Mouse (Mus musculus) stomach, embryonic 15.5 days (tissue): ENCODE data around the gene Casp3. TPM values are rescaled to one million over a fixed set of nuclear protein-coding genes. Genes with fewer than 3 reads are reported as not detected.
A peak's percentile ranks its signal among the peaks of the same experiment; 100 is the strongest.

Experiments
- ATAC-seq: fragments of 200-750 bp; cut with Nextera tagmentation; 2 replicates; pipeline ENCODE4 v1.8.0; 2017; ENCODE audit warnings: low read depth, moderate number of reproducible peaks, moderate TSS enrichment; ENCODE audit not compliant: insufficient read depth, low FRiP score
- H3K27ac ChIP-seq: fragments of 300-500 bp; sonication (generic); 2 replicates; pipeline ENCODE4 v1.5.1; 2015; ENCODE audit warnings: mild to moderate bottlenecking, inconsistent platforms
- H3K27me3 ChIP-seq: fragments of 300-500 bp; sonication (generic); replicated peaks from 2 replicates; pipeline ENCODE4 v1.6.1; 2015; ENCODE audit warnings: inconsistent platforms
- H3K36me3 ChIP-seq: fragments of 300-500 bp; sonication (generic); 2 replicates; pipeline ENCODE4 v1.6.1; 2015; ENCODE audit warnings: inconsistent platforms
- H3K4me1 ChIP-seq: fragments of 300-500 bp; sonication (generic); 2 replicates; pipeline ENCODE4 v1.6.1; 2015; ENCODE audit warnings: inconsistent platforms
- H3K4me2 ChIP-seq: fragments of 300-500 bp; sonication (generic); 2 replicates; pipeline ENCODE4 v1.6.1; 2015; ENCODE audit warnings: mild to moderate bottlenecking, inconsistent platforms
- H3K4me3 ChIP-seq: fragments of 300-500 bp; sonication (generic); replicated peaks from 2 replicates; pipeline ENCODE4 v1.5.1; 2015; ENCODE audit warnings: inconsistent platforms
- H3K9ac ChIP-seq: fragments of 300-500 bp; sonication (generic); 2 replicates; pipeline ENCODE4 v1.6.1; 2015; ENCODE audit warnings: inconsistent platforms
- H3K9me3 ChIP-seq: fragments of 300-500 bp; sonication (generic); 2 replicates; pipeline ENCODE4 v1.6.1; 2016; ENCODE audit warnings: inconsistent platforms
- WGBS: fragments of 180-500 bp; shearing (Covaris S2); methylation state at CpG from one replicate; pipeline ENCODE4 v1.1.7; 2015; 5-methylcytosine and 5-hydroxymethylcytosine counted together
- polyA plus RNA-seq: library from polyadenylated mRNA; unstranded; fragments of >200 nt; fragmentation: Nextera tagmentation; extraction: Ambion mirVana; gene quantifications from 2 replicates; pipeline ENCODE4 v1.2.1, GENCODE M21; 2015

Casp3 gene
- polyA plus RNA-seq, 1 experiment from 2014 or later = 63.5 TPM

DNA sequence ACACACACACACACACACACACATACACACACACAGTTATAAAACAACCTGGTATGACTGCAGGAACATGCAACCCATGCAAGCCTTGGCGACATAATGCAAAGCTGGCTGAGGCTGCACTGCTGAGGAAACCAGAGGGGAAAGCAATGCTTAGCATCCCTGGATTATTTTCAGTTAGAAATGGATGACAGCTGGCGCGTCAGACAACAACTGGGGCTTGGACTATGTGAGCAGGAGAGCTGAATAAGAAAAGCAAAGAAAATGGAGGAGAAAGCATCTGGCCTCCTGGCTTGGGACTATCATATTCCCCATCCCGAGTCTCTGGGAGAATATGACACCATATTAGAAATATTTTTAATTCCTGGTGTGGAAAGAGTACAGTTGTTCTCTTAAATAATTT is 4.2 kb upstream of the Casp3 start:
- Histone ChIP-seq H3K36me3 (no peaks in the 10 kb centered on the region; the same call in 1 of the 2 replicates), H3K9ac (no peak overlapping the region), H3K4me2 (no peak overlapping the region), H3K4me3 (no peak overlapping the region), H3K27ac (no peak overlapping the region; the same call in 1 of the 2 replicates), H3K4me1 (peaks cover 8% of the 10 kb centered on the region; the same call in 1 of the 2 replicates), H3K27me3 (no peaks in the 10 kb centered on the region), H3K9me3 (no peaks in the 10 kb centered on the region)
- WGBS = 66% methylated on average over 4 of the region's 4 CpGs
- ATAC-seq = no peak

DNA sequence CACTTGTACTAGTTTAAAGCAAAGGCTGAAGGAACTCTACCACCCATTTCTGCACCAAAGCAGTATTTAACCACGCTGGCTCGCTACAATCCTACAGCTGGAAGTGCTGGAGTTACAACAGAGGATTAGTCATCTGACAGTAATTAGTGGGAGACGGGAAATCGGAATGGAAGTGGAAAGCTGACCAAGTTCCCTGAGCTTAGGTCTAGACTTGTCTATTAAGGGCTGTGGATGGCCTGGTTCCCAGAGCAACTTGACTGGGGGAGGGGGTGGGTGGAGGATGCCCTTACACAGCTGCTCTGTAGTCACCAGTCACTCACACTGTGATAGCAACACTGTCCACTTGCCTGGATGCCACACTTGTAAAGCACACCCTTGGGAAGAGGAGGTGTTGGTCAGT is 3.7 kb upstream of the Casp3 start:
- Histone ChIP-seq H3K27ac (0 out of 2 replicates have a peak overlapping the region, but pooled peaks have one; percentile 26), H3K27me3 (no peaks in the 10 kb centered on the region), H3K36me3 (no peaks in the 10 kb centered on the region; the same call in 1 of the 2 replicates), H3K9me3 (no peaks in the 10 kb centered on the region), H3K4me3 (no peak overlapping the region), H3K9ac (no peak overlapping the region), H3K4me2 (no peak overlapping the region), H3K4me1 (peaks cover 8% of the 10 kb centered on the region; the same call in 1 of the 2 replicates)
- 47% methylated on average over 4 of the region's 4 CpGs for WGBS
- no peak for ATAC-seq

DNA sequence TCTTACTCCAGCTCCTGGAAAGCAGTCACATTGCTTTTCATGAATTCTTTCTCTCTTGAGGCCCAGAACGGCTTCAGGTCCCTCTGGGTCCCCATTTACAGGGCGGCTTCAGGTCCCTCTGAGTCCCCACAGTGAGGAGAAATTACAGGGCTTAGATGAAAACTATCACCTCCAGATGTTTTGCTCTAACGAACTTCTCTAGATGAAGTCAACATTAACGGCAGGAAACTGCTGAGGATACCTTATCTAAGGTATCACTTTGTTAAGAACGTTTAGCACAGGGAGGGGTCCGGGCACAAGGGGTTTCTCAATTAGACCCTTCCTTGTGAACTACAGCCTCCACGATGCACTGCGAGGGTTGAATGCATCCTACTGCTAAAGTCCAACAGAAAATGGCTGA is 1.2 kb upstream of the Casp3 start:
- ATAC-seq = no peak
- Histone ChIP-seq H3K36me3 (no peaks in the 10 kb centered on the region), H3K27me3 (no peaks in the 10 kb centered on the region), H3K4me1 (peaks cover 8% of the 10 kb centered on the region; the same call in 1 of the 2 replicates), H3K4me3 (peak overlapping the region; percentile 84; the same call in 1 of the 2 replicates), H3K9me3 (no peaks in the 10 kb centered on the region), H3K9ac (no peak overlapping the region), H3K27ac (no peak overlapping the region), H3K4me2 (peak overlapping the region; percentile 65)
- WGBS = 78% methylated on average over 8 of the region's 8 CpGs

DNA sequence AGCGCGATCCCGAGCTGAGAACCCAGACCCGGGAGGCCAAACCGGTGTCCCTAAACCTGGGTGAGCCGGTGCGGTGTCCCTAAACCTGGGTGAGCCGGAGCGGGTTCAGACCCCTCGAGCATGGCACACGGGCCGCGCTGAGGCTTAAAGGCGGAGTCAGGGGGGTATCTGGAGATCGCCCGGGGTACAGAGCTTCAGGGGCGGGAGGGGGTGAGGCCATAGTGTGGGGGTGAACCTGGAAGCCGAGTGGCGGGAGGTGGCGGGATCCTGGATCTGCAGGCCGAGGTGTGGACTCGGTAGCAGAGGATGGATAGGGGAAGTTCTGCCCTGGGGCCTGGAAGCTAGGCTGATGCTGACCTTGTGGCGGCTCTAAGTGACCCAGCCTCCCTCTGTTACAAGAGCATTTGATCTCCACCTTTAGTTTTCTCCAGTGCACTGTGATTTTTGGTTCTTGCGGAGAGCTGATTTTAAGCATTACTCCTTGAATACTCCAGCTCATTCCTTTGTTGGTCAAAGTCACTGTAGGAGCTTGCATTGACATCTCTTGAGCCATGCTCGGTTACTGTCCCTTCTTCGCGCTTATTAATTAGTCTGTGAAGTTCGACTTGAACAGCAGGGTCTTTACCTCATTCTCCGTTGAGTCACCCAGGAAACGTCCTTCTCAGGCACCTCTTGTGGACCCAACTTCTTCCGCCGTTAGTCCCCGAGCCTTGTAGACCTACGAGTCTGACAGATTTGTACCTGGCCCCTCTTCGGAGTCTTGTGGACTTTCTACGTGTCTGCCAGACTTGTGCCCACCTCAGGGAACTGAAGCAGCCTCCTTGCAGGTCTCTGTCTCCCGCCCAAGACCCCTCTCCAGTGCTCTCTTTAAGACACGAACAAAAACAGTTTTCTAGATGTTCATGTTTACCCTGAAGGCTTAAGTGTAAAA is 864 bp downstream of the Casp3 start:
- no peaks in the 10 kb centered on the region for H3K27me3 ChIP-seq
- under 1% methylated on average over 38 of the region's 38 CpGs for WGBS
- peak overlapping the region; percentile 84 for H3K4me3 ChIP-seq
- no peaks in the 10 kb centered on the region for H3K9me3 ChIP-seq
- peak overlapping the region; percentile 68 for H3K9ac ChIP-seq
- H3K4me1 ChIP-seq = peaks cover 8% of the 10 kb centered on the region; the same call in 1 of the 2 replicates
- H3K36me3 ChIP-seq = no peaks in the 10 kb centered on the region
- ATAC-seq = peak; percentile 32
- H3K4me2 ChIP-seq = peak overlapping the region; percentile 65
- H3K27ac ChIP-seq = peak overlapping the region; percentile 91

DNA sequence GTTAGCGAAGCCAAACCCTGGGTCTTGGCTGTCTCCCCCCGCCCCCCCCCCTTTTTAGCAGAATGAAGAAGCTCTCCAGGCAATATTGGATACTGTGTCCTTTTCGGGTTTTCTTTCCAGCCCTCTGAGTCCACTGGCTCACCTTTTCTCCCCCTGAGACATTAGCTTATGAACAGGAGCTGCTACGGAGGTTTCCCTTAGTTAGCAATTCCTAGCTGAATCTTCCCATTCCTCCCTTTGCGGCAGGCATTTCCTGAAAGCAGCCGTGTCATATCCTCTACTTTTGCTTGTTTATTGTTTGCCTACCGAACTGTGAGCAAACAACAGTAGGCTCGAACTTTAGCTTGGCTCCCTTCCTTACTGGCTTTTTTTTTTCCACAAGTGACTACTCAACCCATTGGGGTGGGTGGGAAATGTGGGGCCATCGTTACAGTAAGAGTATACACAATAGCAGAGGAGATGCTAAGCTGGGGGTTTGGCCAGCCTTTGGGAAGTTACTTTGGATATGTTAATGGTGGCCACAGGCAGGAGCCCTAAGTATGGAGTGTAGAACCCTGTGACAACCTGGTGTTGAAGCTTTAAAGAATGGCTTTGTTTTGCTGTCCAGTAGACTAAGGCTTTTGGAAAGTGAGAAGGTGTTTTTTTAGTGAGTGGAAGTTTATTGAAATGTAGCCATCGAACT is 1.7 kb downstream of the Casp3 start:
- 8% methylated on average over 10 of the region's 10 CpGs for WGBS

DNA sequence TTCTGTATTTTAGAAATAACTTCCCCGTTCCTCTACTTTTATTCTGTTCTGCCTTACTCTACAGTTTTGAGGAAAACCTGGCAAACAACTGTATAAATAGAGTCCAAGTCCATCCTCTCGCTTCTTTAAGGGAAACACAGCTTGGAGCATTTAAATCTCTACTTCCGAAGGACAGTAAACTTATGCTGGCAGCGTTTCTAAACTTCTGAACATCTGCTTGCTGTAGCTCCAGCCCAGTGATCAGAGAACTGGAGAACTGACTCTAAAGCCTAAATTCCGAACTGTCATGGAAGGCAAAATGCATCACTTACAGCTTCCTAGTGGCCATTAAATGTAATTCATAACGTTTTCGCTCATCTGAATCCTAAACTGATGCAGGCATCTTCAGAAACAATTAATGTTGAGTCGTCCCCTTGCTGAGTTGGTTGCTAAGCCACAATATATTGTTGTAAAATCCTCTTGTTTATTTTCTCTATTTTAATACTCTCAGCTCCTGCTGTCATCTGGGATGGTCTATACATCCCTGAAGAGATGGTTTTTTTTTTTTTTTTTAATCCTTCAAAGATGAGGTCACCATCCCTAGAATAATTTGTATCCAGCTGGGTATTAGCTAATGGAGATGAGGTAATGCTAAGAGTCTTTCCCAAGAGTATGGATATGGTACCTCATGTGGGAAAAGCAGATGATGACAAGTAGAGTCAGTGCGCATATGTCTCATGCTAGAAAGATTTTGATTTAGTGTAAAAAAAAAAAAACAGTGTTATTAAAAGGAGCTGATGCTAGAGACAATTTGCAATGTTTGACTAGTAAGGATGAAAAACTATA is 5.6 kb downstream of the Casp3 start:
- H3K27ac ChIP-seq = no peak overlapping the region
- ATAC-seq = no peak
- WGBS = 59% methylated on average over 9 of the region's 9 CpGs

More for the DNA sequence above, 1.7 kb downstream of the Casp3 start:
- H3K4me1 ChIP-seq = peaks cover 8% of the 10 kb centered on the region; the same call in 1 of the 2 replicates
- peak overlapping the region; percentile 68; the same call in 1 of the 2 replicates for H3K9ac ChIP-seq
- peak overlapping the region; percentile 65 for H3K4me2 ChIP-seq
- H3K9me3 ChIP-seq = no peaks in the 10 kb centered on the region
- no peak for ATAC-seq
- no peaks in the 10 kb centered on the region for H3K27me3 ChIP-seq
- H3K36me3 ChIP-seq = no peaks in the 10 kb centered on the region
- H3K27ac ChIP-seq = no peak overlapping the region
- peak overlapping the region; percentile 84 for H3K4me3 ChIP-seq

DNA sequence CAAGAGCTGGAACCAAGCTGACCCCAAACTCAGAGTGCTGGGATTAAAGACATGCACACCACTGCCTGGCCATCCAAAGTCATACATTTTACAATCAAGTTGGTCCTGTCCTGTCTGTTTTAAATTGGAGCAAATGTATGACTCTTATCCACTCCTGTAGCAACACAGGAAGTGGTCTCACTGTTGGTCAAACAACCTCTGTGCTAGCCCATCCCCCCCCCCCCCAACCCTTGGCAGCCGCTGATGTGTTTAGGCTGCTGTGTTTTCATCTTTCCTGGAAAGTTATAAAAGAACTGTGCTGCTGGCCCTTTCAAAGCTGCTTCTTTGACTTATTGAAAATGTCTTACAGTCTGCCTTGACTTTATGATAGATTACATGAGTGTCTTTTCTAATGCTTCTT is 8.1 kb downstream of the Casp3 start:
- H3K36me3 ChIP-seq = no peaks in the 10 kb centered on the region
- H3K9me3 ChIP-seq = no peaks in the 10 kb centered on the region
- H3K4me3 ChIP-seq = no peak overlapping the region
- ATAC-seq = no peak
- H3K27me3 ChIP-seq = no peaks in the 10 kb centered on the region
- WGBS = 5% methylated on average over 1 of the region's 1 CpGs
- 0 out of 2 replicates have a peak, but pooled peaks cover 3% of the 10 kb centered on the region for H3K4me1 ChIP-seq
- no peak overlapping the region for H3K27ac ChIP-seq
- H3K4me2 ChIP-seq = no peak overlapping the region
- H3K9ac ChIP-seq = no peak overlapping the region

More for the DNA sequence above, 5.6 kb downstream of the Casp3 start:
- no peaks in the 10 kb centered on the region for H3K9me3 ChIP-seq
- no peaks in the 10 kb centered on the region for H3K27me3 ChIP-seq
- no peak overlapping the region for H3K4me2 ChIP-seq
- H3K36me3 ChIP-seq = no peaks in the 10 kb centered on the region
- no peak overlapping the region for H3K4me3 ChIP-seq
- H3K4me1 ChIP-seq = 0 out of 2 replicates have a peak, but pooled peaks cover 3% of the 10 kb centered on the region
- no peak overlapping the region for H3K9ac ChIP-seq

DNA sequence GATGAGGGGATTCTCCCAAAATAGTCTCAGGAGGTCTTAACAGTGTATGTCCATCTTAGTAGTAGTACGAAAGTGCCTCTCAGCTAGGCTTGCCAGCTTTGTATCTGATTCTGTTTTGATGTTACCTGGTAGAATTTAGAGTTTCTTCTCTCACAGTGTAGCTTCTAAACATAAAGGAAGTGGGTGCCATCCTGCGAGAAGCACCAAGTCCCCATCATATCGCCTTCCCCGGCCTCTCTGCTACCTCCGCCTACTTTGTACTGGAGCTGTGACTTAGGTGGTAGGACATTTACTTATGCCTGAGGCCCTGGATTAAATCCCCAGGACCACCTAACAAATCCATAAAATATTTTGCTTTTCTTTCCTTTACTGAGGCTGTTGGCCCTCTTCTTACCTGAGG is 9.6 kb downstream of the Casp3 start:
- H3K27me3 ChIP-seq = no peaks in the 10 kb centered on the region
- no peak overlapping the region for H3K4me2 ChIP-seq
- no peak for ATAC-seq
- no peak overlapping the region for H3K27ac ChIP-seq
- no peak overlapping the region for H3K9ac ChIP-seq
- no peak overlapping the region for H3K4me3 ChIP-seq
- 94% methylated on average over 5 of the region's 5 CpGs for WGBS
- H3K4me1 ChIP-seq = 0 out of 2 replicates have a peak, but pooled peaks cover 3% of the 10 kb centered on the region
- no peaks in the 10 kb centered on the region for H3K9me3 ChIP-seq
- H3K36me3 ChIP-seq = peaks cover 6% of the 10 kb centered on the region; the same call in 1 of the 2 replicates

DNA sequence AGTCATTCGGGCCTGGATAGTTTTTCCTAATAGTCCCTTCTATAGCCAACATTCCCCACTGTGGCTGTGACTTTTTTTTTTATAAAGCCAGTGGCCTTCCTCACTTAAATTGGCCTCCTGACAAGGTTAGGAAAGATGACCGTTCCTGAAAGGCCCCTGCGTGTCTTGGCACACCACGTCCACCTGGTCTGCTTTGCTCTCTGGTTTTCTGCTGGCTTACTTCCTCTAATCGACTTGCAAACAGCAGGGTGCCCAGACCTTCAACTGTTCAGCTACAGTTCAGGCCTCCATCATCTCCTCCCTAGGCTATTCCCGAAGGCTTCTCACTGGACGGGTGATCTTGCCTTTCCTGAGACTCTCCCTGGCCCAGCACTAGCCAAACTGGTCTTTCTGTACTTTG is 10.8 kb downstream of the Casp3 start:
- no peak overlapping the region for H3K4me2 ChIP-seq
- WGBS = 77% methylated on average over 7 of the region's 7 CpGs
- peaks cover 10% of the 10 kb centered on the region for H3K36me3 ChIP-seq
- H3K4me1 ChIP-seq = 0 out of 2 replicates have a peak, but pooled peaks cover 3% of the 10 kb centered on the region
- H3K27me3 ChIP-seq = no peaks in the 10 kb centered on the region
- H3K9ac ChIP-seq = no peak overlapping the region
- ATAC-seq = no peak
- H3K27ac ChIP-seq = no peak overlapping the region
- H3K9me3 ChIP-seq = no peaks in the 10 kb centered on the region
- no peak overlapping the region for H3K4me3 ChIP-seq

DNA sequence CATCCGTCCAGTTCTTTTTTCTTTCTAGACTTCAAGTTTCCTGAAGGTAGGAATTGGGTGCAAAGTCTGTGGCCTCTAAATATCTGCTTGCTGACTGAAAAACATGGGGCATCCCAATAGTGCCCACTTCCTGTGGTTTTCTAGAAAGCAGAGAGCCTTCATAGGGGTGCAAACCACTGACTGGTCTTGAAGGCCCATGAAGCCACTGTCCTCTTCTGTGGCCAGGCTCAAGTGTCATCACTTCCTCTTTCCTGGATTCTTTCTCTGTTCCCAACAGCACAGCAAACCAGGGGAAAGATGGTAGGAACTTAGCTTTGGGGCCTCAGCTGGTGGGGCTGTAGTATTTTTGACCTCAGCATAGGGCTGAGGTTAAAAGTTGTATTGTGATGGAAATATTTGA is 11.6 kb downstream of the Casp3 start:
- 0 out of 2 replicates have a peak, but pooled peaks cover 3% of the 10 kb centered on the region for H3K4me1 ChIP-seq
- WGBS = 91% methylated on average over 1 of the region's 1 CpGs
- no peaks in the 10 kb centered on the region for H3K9me3 ChIP-seq
- no peak for ATAC-seq
- no peaks in the 10 kb centered on the region for H3K27me3 ChIP-seq
- H3K27ac ChIP-seq = no peak overlapping the region
- no peak overlapping the region for H3K9ac ChIP-seq
- no peak overlapping the region for H3K4me2 ChIP-seq
- no peak overlapping the region for H3K4me3 ChIP-seq
- H3K36me3 ChIP-seq = peaks cover 11% of the 10 kb centered on the region

DNA sequence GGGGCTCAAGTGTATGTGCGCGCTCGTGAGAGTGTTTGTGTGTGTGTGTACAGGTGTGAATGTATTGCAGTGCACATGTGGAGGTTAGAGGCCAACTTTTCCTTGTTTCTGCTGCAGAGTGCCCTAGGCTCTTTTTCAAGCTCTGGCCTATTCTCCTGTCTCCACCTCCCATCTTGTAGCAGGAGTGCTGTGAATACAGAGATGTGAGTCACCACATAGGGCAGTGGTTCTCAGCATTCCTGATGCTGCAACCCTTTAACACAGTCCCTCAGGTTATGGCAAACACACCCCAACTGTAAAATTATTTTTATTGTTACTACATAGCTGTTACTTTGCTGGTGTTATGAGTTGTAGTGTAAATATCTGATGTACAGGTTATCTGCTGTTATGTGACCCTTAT is 13.3 kb downstream of the Casp3 start:
- no peak for ATAC-seq
- H3K9me3 ChIP-seq = no peaks in the 10 kb centered on the region
- WGBS = 95% methylated on average over 3 of the region's 3 CpGs
- peaks cover 23% of the 10 kb centered on the region for H3K36me3 ChIP-seq
- H3K4me2 ChIP-seq = no peak overlapping the region
- 0 out of 2 replicates have a peak, but pooled peaks cover 3% of the 10 kb centered on the region for H3K4me1 ChIP-seq
- H3K27ac ChIP-seq = no peak overlapping the region
- no peaks in the 10 kb centered on the region for H3K27me3 ChIP-seq
- no peak overlapping the region for H3K4me3 ChIP-seq
- H3K9ac ChIP-seq = no peak overlapping the region
